Mouse (Mus musculus) lung, postnatal 0 days (tissue): ENCODE measurements at regions not wholly inside any gene's neighbourhood (a gene's known extent, or its start where the extent isn't known, plus 50 kb on each side); places are given as distances from the start of the nearest gene placed in this dataset.

ENCODE experiments used
- CTCF ChIP-seq: IDR thresholded peaks from 2 replicates; pipeline ENCODE4 v1.5.1; 2016; ENCODE audit warnings: antibody characterized with exemption, mild to moderate bottlenecking
- EP300 ChIP-seq: IDR thresholded peaks from 2 replicates; pipeline ENCODE4 v1.6.1; 2016; ENCODE audit warnings: antibody characterized with exemption, mild to moderate bottlenecking, control low read depth

DNA sequence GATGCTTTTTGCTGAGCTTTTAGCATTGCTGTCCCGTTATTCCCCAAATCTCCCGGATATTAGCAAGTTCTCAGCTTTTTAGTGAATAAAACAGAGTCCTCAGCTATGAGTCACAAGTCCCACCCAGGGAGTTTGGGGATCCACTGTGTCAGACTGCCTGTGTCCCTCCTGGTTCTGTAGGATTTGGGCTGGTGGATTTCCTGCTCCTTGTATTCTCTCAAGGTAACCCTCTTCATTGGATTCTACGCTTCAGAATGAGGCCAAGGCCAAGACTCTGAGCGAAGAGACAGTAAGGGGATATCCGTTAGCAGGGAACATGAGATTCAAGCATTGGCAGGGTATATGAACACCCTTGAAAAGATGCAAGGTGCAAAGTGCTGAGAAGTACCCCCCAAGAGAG, 90.9 kb upstream of the Myocd start:
- TF ChIP-seq CTCF (no peak), EP300 (no peak)
